Mouse (Mus musculus) neural tube, embryonic 10.5 days (tissue): Measurements from ENCODE around the gene Glyr1.

ENCODE experiments used
- DNase-seq: peaks from one replicate; pipeline ENCODE4 v3.0.0-alpha.2; 2017; ENCODE audit warnings: low spot score; ENCODE audit errors: extremely low spot score

Gene Glyr1

DNA sequence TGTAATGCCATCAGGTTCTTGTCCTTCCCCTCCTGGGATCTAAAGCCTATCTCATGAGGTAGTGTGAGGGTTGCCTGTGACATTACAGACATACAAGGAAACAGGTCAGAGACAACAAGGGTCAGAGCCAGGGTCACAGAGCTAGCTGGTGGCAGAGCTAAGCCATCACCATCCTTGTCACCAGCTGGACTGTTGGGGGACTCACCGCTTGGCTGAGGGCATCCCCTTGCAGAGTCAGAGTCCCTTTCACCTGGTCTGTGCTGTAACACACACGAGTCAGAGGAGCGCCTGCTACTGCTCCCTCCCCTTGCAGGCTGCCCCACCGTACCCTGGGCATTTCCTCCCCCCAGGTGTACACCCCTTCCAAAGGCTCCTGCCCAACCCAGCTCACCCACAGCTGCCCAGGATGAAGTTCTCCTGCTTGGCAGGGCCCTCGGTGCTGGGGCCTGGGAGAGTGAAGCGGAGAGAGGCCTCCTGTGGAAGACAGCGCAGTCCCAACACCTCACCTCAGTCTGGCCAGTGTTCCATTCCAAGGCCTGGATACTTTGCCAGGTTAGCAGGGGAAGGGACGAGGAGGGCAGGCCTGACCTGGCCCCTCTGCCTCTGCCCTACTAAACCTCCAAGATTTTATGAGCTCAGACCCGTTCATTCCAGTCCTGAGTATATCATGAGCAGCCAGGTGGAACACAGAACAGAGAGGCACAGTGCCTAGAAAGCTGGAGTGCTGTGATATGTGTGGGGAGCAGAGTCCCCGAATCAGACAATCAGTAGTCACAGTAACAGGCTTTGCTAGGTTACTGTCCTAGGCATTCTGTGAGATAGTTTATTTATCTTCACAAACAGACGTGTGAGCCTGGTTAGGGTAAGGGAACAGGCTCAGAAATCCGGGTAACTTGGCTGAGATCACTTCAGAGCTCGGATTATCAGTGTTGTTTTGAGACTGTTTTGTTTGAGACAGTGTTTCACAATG lies 37.3 kb downstream of the Glyr1 start:
- no peak for DNase-seq

DNA sequence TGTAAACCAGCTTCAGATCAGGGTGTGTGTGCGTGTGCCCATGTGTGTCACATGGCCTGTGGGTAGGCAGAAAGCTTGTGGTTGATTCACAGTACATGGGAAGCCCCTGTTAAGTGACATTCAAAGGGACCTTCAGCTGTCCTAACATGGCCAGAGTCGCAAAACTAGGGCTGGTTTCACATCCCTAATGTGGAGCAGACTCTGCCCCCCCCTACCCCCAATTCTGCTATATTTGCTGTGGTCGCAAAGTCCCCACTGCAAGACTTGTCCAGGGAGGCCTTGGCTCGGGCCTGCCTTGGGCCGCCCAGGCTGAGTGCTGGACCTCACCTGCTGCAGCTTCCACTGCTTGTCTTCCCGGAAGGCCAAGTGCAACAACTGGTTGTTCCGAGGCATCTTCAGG lies 38.4 kb downstream of the Glyr1 start:
- DNase-seq: no peak

DNA sequence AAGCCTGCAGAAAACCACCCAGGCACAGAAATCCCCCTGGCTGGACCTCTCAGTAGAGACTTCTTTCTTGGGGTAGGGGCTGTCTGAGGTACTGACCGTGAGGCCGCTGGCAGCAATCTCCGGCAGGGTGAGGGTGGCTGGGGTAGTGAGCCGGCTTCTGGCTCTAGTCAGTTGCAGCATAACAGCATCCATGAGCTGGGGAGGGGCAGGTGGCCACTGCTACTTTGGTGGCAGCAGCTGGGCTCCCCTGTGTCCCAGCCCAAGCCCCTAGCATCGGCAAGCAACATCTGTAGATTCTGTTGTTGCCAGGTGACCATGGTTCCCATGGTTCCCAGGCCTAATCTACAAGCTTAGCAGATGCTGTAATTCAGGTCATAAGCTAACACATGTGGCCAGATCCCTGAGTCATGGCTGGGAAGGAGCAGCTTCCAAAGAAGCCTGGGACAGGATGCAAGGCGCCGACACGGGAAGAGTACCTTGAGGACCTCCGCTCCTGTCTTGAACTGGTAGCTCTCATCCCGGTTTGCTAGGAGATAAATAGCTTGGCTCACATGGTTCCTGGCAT lies 39.2 kb downstream of the Glyr1 start:
- no peak for DNase-seq

DNA sequence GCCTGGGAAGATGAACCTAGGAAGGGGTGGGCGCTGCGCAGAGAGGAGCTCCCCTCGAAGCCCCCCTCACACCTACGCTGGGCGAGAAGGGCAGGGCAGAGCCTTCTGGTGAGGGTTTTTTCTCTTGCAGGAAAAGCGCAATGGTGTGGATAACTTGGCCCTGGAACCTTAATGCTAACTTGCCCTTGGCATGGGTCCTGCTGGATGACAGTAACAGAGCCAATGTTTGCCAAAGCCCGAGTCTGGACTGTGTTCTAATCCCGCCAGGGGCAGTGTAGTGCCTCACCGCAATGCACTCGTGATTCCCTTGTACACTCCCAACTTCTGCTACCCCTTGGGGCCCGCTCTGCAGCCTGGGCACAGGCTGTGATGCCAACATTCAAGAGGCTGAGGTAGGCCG lies 41.6 kb downstream of the Glyr1 start:
- no peak for DNase-seq

DNA sequence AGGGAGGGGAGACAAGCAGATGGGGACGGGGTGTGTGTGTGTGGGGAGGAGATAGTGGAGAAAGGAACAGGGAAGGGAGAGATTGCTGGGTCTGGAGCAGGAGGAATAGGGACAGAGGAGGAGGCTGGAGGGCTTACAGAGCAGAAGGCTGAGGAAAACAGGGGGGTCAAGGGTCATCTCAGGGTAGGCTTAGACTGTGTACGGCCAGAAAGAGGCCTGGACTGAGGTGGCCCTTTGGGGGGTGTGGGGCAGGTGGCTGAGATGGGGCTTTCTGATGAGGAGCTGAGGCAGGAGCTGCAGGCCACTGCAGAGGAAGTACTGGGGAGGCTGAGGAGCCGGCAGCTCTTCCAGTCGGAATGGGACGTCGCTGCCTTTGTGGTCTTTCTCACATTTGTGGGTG lies 42.2 kb downstream of the Glyr1 start:
- no peak for DNase-seq

DNA sequence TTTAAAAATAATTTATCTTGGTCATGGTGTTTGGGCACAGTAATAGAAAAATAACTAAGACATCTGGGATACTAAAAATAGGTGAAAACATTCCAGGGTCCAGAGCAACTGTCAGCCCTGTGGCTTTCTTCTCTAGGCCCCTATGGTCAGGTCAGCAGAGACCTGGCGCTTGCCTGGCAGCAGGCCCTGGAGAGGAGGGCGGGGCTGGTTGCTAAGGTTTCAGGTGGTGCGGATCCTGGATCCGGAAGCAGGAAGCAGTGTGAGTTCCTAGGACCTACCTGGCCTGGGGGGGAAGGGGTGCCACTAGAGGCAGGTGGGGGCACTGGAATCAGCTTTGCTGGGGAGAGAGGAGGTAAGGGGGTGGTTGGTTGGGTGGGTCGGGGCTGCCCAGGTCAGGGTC lies 42.6 kb downstream of the Glyr1 start, which contains the start of gene Smim22:
TSS of gene Smim22 (plus strand) at position 222 of the 400 bp plus-strand sequence.
- no peak for DNase-seq

DNA sequence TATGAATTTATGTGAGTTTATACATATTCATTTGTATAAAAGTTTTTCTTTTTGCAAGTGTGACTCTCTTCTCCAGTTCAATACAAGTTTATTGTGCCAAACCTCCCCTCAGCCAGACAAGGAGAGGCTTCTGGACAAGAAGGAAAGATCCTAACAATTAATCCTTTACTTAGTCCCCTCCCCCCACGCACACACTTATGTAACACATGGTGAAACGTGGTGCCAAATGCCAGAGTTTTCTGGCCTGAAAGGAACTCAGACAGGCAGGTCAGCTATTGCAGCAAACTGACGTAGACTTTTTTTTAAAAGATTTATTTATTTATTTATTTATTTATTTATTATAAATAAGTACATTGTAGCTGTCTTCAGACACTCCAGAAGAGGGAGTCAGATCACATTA lies 49.1 kb downstream of the Glyr1 start:
- DNase-seq: no peak

DNA sequence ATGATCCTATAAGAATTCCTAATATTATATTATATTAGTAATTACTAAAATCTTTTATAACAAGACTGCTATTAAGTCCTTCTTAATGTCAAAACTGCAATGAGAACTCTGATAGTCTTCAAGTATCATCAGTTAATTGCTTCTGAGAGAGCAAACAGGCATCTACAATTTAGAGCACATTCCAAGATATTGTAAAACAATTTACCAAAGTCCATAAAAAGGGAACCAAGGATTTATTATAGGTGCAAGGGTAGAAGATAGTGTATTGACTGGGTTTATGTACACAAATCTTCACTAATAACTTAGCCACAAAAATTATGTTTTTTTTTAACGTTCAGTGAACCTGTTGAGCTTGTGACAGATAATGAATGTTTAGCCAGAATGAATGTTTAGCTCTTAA lies 50.7 kb downstream of the Glyr1 start:
- no peak for DNase-seq

DNA sequence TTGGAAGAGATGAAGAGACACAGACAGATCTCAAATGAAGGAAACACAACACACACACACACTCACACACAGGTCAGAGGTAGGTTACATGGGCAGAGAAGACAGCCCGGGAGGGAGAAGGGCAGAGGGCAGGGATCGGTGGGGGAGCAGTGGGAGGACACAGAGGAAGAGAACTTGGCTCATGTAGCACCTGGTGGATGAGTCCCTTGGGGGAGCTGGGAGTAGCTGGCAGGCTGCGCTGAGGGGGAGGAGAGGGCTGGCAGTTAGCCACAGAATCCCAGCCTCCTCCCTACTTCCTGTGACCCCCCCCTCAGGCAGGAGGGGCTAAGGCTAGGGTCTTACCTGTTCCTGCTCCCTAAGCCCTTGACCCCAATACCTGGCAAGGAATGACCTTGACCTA lies 52.1 kb downstream of the Glyr1 start, which contains the start of gene Sept12:
TSS of gene Sept12 (minus strand) at position 300 of the 400 bp plus-strand sequence.
- no peak for DNase-seq

DNA sequence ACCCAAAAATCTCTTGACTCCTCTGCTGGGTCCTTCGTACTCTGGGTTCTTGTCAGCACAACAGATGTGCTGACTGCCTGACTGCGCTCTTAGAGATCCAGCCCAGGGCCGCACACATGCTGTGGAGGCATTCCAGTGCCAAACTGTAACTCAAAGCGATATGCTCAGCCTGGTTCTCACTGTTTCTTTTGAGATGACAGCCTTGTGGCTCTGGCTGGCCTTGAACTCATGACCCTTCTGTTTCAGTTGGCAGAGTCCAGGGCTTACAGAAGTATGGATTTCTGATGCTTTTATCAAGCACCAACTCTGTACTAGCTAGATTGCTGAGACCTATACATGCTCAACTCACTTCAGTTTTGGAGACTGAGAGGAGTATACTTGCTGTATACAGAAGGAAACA lies 56.4 kb downstream of the Glyr1 start:
- DNase-seq: no peak

DNA sequence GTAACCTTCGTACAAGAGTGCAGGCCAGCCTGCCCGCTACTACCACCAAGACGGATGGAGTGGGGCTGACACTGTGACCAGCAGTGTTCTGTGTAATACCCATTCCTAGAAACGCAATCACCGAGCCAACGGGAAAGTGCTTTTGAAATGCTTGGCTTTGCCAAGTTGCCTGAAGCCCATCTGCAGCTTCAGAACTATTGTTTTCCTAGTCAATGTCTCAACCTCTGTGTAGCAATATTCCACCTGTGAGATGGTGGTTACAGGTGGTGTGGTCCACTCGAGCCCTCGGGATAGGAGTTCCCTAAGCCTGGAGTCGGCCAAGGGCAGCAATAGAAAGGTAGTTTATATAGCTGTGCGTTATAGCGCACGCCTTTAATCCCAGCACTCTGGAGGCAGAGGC lies 64.9 kb downstream of the Glyr1 start:
- no peak for DNase-seq

DNA sequence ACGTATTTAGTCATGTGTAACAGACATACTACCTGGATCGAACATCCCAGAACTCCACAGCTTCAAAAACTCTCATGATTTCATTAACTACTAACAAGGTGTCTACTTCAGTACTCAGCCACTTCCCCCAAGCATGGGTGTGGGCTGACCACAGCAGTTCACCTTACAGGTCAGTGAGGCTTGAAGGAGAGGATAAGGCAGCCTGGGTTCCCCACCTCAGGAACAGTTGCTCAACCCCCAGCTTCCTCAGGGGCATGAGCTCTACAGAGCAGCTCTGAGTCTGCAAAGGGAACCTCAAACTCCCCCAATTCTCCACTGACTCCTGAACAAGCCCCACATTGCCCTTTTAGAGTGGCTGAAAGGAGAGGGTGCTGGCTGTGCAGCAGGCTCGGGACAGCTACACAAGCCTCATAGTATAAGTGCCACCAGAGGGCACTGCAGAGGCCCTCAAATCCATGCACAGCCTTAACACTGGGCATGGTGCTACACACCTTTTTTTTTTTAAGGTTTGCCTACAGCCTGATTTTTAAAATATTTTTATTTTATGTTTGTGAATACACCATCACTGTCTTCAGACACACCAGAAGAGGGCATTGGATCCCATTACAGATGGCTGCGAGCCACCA lies 69.8 kb downstream of the Glyr1 start:
- DNase-seq: no peak

DNA sequence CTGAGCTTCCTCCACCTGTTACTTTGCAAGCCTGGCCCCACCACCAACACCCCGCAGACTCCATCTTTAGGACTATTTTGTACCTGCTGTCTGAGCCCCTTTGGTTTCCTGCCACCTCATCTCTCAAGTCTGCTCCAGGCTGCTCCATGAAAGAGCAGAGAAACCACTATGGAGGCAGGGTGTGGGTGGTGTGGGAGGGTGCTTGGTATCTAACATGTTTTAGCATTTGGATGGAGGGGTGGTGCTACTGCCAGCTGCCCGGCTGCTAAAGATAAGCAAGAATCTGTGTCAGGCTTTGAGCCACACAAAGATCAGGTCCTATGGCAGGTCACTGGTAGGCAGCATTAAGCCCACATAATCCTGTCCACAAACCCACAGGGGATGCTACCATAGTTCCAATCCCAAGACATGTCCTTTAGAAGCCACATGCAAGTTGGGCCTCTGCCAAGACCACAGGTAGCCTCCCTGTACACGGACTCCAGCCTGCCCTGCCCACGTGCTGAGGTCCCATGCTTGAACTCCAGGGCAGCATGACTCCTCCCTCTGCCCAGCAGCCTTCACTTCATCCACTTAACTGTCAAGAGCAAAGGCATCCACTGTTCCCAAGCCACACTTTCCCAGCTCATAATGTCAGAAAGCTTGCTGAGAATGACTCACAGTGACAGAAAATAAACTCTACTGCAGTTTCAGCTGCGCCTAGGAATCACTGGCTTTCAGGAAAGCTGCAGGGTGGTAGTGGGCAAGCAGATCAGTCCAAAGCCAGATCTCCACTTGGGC lies 71.2 kb downstream of the Glyr1 start:
- DNase-seq: no peak

DNA sequence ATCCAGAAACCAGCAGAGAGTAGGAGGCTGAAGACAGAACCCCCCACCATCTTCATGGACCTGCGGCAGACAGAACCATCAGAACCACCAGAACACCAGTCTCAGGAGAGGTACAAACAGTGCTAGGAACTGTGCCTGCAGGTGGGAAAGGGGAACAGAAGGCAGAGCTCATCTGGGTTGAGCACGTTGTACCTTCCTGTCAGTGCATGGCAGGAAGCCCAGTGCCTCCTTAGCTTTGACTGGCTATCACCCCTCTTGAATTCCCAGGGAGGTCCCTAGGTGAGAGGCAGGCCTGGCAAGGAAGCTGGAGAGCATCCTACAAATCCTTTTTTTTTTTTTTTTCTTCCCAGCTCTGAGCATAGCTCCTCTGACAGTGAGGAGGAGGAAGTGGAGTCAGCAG lies 73.5 kb downstream of the Glyr1 start:
- no peak for DNase-seq

DNA sequence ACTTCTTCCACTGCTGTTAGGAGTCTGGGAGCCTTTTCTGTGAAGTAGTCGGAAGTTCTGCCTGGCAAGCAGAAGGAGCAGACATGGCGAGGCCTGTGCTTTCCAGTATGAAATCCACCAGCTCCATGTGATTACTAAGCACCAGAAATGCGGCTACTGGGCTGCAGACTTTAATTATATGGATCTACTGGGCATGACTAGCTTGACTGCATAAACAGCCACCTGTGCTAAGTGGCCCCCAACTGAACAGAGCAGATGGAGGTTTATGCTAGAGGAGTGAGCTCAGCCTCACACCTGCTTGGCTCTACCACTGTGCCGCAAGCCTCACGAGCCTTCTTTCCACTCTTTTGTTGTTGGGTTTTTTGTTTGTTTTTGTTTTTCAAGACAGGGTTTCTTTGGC lies 75.1 kb downstream of the Glyr1 start:
- DNase-seq: no peak

DNA sequence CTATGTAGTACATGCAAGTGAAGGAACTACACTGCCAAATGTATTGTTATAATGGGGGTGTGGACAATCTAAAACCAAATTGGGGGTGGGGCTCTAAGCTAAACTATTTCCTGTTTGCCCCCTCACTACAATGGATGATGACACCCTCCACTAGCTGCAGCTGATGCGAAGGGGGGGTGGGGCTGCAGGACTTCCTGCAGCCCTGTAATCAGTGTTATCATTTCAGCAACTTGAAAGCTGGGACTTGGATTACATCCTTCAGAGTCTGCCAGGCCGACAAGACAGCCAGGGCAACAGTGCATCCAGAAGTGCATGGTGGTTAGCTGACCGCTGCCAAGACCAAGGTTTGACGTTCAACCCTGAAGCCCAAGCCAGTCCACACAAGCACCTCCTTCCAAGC lies 78.0 kb downstream of the Glyr1 start:
- no peak for DNase-seq

DNA sequence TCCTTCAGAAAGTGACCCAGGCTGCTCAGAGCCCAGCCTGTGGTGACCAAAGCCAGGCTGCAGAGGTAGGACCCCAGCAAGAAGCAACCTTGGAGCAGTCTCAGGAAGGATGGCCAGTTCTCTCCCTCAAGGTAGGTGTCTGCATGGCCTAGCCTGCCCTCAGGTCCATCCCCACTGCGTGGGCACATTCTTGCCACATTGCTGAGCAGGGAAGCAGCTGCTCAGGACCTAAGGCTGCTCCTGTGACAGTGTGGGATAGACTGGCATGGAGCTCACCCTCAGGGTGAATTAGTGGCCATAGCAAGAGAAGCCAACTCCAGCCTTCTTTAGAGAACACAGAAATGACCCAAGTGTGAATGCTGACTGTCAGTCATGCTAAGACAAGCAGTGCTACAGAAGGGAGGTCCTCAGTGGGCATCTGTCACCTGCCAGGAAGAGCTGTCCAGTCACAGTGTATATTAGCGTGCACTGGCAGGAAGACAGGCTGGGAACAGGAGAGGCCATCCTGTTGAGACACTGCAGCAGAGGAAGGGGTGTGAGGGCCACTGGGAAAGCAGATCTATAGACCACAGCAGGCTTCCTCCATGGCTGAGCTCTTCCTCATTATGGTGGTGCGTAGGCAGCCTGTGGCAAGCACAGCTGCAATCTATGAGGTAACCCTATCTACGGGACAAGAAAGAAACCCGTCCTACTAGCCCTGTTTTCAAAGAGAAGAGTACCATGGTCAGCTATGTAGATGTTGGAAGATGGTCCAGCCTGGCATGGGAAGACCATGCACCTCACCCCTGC lies 80.4 kb downstream of the Glyr1 start:
- no peak for DNase-seq

DNA sequence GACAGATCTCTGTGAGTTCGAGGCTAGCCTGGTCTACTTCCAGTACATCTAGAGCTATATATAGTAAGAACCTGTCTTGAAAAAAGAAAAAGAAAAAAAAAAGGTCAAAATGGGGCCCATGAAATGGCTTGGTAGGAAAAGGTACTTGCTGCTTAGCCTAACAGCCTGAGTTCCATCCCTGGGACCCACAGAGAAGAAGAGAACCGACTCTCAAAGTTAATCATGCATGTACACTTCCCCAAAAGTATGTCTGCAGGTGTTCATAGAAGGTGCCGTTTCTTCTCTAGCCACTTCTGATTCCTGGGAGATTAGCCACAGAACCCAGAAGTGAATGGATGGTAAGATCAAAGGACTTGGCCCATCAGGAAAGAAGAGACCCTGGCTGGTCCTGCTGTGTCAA lies 81.2 kb downstream of the Glyr1 start:
- DNase-seq: no peak

DNA sequence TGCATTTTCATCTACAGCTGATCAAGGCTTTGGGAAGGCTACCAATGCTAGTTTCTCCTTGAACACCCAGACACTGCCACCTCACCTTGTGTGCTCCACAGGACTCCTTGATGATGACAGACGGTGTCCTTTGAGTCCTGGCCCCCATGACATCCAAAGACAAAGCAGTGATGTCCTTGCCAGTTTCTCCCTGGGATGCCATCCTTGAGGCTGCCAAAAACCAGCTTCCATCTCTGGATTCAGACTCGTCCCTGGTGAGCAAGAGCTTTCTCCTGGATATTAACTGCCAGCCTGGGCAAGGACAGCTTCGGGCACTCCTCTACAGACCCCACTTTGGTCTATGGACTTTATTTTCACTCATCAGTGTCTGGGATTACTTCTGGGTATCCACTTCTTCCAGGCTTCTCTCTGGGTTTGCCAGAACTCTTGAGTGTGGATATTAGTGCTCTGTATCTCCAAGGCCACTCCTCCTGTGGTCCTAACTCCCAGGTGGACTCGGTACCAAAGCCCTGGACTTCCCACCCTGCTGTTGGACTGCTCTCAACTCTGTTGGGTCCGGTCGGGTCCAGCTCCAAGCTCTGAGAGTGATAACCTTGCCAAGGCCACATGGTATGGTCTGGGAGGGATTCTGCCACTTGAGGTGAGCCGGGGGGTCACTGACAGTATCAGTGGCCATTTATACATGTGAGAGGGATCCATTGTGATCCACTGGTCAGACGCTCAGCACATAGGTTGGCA lies 84.1 kb downstream of the Glyr1 start:
- no peak for DNase-seq

DNA sequence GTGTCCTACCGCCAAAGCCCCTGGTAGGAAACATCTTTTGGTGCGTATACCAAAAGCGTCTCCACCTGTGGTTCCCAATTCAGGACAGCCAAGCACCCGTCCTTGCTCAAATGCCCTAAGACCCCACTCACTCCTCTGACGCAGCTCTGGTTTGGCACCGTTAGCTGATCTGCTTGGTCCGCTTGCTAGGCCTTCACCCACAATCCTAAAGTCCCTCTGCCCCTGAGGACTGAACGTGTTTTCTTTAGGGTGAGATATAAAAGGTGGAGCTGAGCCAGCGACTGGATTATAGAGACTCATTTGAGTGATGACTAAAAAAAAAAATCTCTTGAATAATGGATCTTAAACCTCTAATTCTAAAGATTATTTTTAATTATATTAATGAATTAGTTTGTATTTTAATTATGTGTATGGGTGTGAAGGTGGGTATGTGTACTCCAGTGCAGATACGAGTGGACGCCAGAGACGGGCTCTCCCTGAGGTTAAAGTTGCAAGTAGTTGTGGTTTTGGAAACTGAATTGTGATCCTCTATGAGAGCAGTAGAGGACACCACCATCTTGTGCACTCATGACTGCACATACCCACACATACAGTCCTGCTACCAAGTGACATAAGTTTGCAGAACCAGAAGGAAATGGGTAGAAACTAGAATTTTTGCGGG lies 84.8 kb downstream of the Glyr1 start:
- no peak for DNase-seq
